Mouse (Mus musculus) heart, embryonic 16.5 days (tissue): ENCODE measurements at regions not wholly inside any gene's neighbourhood (a gene's known extent, or its start where the extent isn't known, plus 50 kb on each side); places are given as distances from the start of the nearest gene placed in this dataset.

ENCODE experiments used
- ATAC-seq: fragments of 200-750 bp; cut with Nextera tagmentation; replicated peaks from 2 replicates; pipeline ENCODE4 v1.8.0; 2017; ENCODE audit warnings: moderate number of reproducible peaks; ENCODE audit not compliant: insufficient read depth, low FRiP score; ENCODE audit errors: extremely low read depth
- H3K27ac ChIP-seq: fragments of 300-500 bp; sonication (generic); 2 replicates; pipeline ENCODE4 v1.5.1; 2014; ENCODE audit warnings: mild to moderate bottlenecking, low read length, control low read depth, moderate library complexity
- H3K27me3 ChIP-seq: fragments of 300-500 bp; sonication (generic); 2 replicates; pipeline ENCODE4 v1.6.1; 2014; ENCODE audit warnings: low read length, mixed read lengths; ENCODE audit not compliant: control insufficient read depth, insufficient read depth
- H3K36me3 ChIP-seq: fragments of 300-500 bp; sonication (generic); 2 replicates; pipeline ENCODE4 v1.6.1; 2014; ENCODE audit not compliant: control insufficient read depth, insufficient read depth
- H3K4me1 ChIP-seq: fragments of 300-500 bp; sonication (generic); 2 replicates; pipeline ENCODE4 v1.6.1; 2014; ENCODE audit warnings: low read length, mixed read lengths; ENCODE audit not compliant: control insufficient read depth, insufficient read depth
- H3K4me2 ChIP-seq: fragments of 300-500 bp; sonication (generic); 2 replicates; pipeline ENCODE4 v1.6.1; 2014; ENCODE audit warnings: low read depth, mild to moderate bottlenecking, control low read depth, low read length
- H3K4me3 ChIP-seq: fragments of 300-500 bp; sonication (generic); 2 replicates; pipeline ENCODE4 v1.5.1; 2014; ENCODE audit warnings: mild to moderate bottlenecking, control low read depth, low read length
- H3K9ac ChIP-seq: fragments of 300-500 bp; sonication (generic); 2 replicates; pipeline ENCODE4 v1.6.1; 2014; ENCODE audit warnings: low read length, control low read depth
- H3K9me3 ChIP-seq: fragments of 300-500 bp; sonication (generic); replicated peaks from 2 replicates; pipeline ENCODE4 v1.6.1; 2016; ENCODE audit warnings: low read length; ENCODE audit not compliant: control insufficient read depth
- WGBS: fragments of 180-500 bp; shearing (Covaris S2); extraction: QIAGEN DNeasy Blood & Tissue Kit; methylation state at CpG from one replicate; pipeline ENCODE4 v1.1.7; 2014; 5-methylcytosine and 5-hydroxymethylcytosine counted together

- peaks cover 4% of the 10 kb centered on the region for H3K4me1 ChIP-seq
- H3K27ac ChIP-seq: no peak overlapping the region
- no peak overlapping the region; the same call in 1 of the 2 replicates for H3K4me3 ChIP-seq
- H3K4me2 ChIP-seq: peak overlapping the region; percentile 33
- no peaks in the 10 kb centered on the region for H3K27me3 ChIP-seq
- 18% methylated on average over 8 of the region's 8 CpGs for WGBS
- H3K9ac ChIP-seq: 0 out of 2 replicates have a peak overlapping the region, but pooled peaks have one; percentile 26
- H3K36me3 ChIP-seq: no peaks in the 10 kb centered on the region
- H3K9me3 ChIP-seq: no peaks in the 10 kb centered on the region
- ATAC-seq: peak; percentile 64
Observed at GRCm38 (mm10) chr2:174011399-174011798, 64.7 kb upstream of the Stx16 start.

GRCm38 (mm10) chr2:174014361-174014760 lies 61.7 kb upstream of the Stx16 start:
- no peak overlapping the region for H3K4me3 ChIP-seq
- H3K27me3 ChIP-seq: no peaks in the 10 kb centered on the region
- ATAC-seq: no peak
- no peaks in the 10 kb centered on the region for H3K36me3 ChIP-seq
- no peak overlapping the region for H3K9ac ChIP-seq
- no peaks in the 10 kb centered on the region for H3K9me3 ChIP-seq
- H3K27ac ChIP-seq: no peak overlapping the region
- peaks cover 4% of the 10 kb centered on the region for H3K4me1 ChIP-seq
- WGBS: 70% methylated on average over 2 of the region's 2 CpGs
- H3K4me2 ChIP-seq: no peak overlapping the region

- ATAC-seq: no peak
- Histone ChIP-seq H3K9ac (no peak overlapping the region), H3K4me2 (no peak overlapping the region), H3K4me3 (no peak overlapping the region), H3K27ac (no peak overlapping the region), H3K27me3 (no peaks in the 10 kb centered on the region), H3K4me1 (peaks cover 4% of the 10 kb centered on the region), H3K36me3 (no peaks in the 10 kb centered on the region), H3K9me3 (no peaks in the 10 kb centered on the region)
- 48% methylated on average over 14 of the region's 14 CpGs for WGBS
Observed at GRCm38 (mm10) chr2:174015283-174015682, 60.8 kb upstream of the Stx16 start.

GRCm38 (mm10) chr2:174016068-174016467 lies 60.0 kb upstream of the Stx16 start:
- H3K36me3 ChIP-seq: no peaks in the 10 kb centered on the region
- H3K9me3 ChIP-seq: no peaks in the 10 kb centered on the region
- WGBS: 83% methylated on average over 5 of the region's 5 CpGs
- no peak overlapping the region for H3K4me3 ChIP-seq
- no peak overlapping the region for H3K27ac ChIP-seq
- no peak overlapping the region for H3K4me2 ChIP-seq
- no peak overlapping the region for H3K9ac ChIP-seq
- no peak for ATAC-seq
- H3K4me1 ChIP-seq: peaks cover 4% of the 10 kb centered on the region
- H3K27me3 ChIP-seq: no peaks in the 10 kb centered on the region

GRCm38 (mm10) chr2:174017042-174017441 lies 59.1 kb upstream of the Stx16 start:
- H3K4me2 ChIP-seq: no peak overlapping the region
- no peak overlapping the region for H3K4me3 ChIP-seq
- ATAC-seq: no peak
- 59% methylated on average over 6 of the region's 6 CpGs for WGBS
- no peaks in the 10 kb centered on the region for H3K9me3 ChIP-seq
- no peaks in the 10 kb centered on the region for H3K36me3 ChIP-seq
- no peak overlapping the region for H3K27ac ChIP-seq
- H3K27me3 ChIP-seq: no peaks in the 10 kb centered on the region
- H3K4me1 ChIP-seq: no peaks in the 10 kb centered on the region
- no peak overlapping the region for H3K9ac ChIP-seq

- H3K9ac ChIP-seq: no peak overlapping the region
- 69% methylated on average over 3 of the region's 3 CpGs for WGBS
- H3K9me3 ChIP-seq: no peaks in the 10 kb centered on the region
- no peak overlapping the region for H3K27ac ChIP-seq
- H3K4me3 ChIP-seq: no peak overlapping the region
- H3K36me3 ChIP-seq: no peaks in the 10 kb centered on the region
- H3K27me3 ChIP-seq: no peaks in the 10 kb centered on the region
- no peak overlapping the region for H3K4me2 ChIP-seq
- no peaks in the 10 kb centered on the region for H3K4me1 ChIP-seq
- no peak for ATAC-seq
Observed at GRCm38 (mm10) chr2:174017596-174017995, 58.5 kb upstream of the Stx16 start.

GRCm38 (mm10) chr2:174018002-174018401 lies 58.1 kb upstream of the Stx16 start:
- no peak overlapping the region; the same call in 1 of the 2 replicates for H3K27ac ChIP-seq
- no peaks in the 10 kb centered on the region for H3K4me1 ChIP-seq
- ATAC-seq: peak; percentile 59
- H3K36me3 ChIP-seq: no peaks in the 10 kb centered on the region
- no peaks in the 10 kb centered on the region for H3K9me3 ChIP-seq
- WGBS: 47% methylated on average over 7 of the region's 7 CpGs
- no peak overlapping the region for H3K9ac ChIP-seq
- H3K27me3 ChIP-seq: no peaks in the 10 kb centered on the region
- H3K4me3 ChIP-seq: no peak overlapping the region
- H3K4me2 ChIP-seq: no peak overlapping the region

- H3K36me3 ChIP-seq: no peaks in the 10 kb centered on the region
- H3K9me3 ChIP-seq: no peaks in the 10 kb centered on the region
- ATAC-seq: no peak
- H3K4me1 ChIP-seq: no peaks in the 10 kb centered on the region
- 95% methylated on average over 4 of the region's 4 CpGs for WGBS
- H3K27me3 ChIP-seq: no peaks in the 10 kb centered on the region
- no peak overlapping the region for H3K4me2 ChIP-seq
- no peak overlapping the region for H3K9ac ChIP-seq
- no peak overlapping the region for H3K27ac ChIP-seq
- no peak overlapping the region for H3K4me3 ChIP-seq
Observed at GRCm38 (mm10) chr2:174018986-174019385, 57.1 kb upstream of the Stx16 start.

- Histone ChIP-seq H3K9ac (no peak overlapping the region), H3K27ac (no peak overlapping the region), H3K4me2 (no peak overlapping the region), H3K4me1 (no peaks in the 10 kb centered on the region), H3K4me3 (no peak overlapping the region), H3K36me3 (no peaks in the 10 kb centered on the region), H3K9me3 (no peaks in the 10 kb centered on the region), H3K27me3 (no peaks in the 10 kb centered on the region)
- ATAC-seq: no peak
- 84% methylated on average over 4 of the region's 4 CpGs for WGBS
Observed at GRCm38 (mm10) chr2:174019970-174020369, 56.1 kb upstream of the Stx16 start.

- Histone ChIP-seq H3K9ac (no peak overlapping the region), H3K4me3 (no peak overlapping the region), H3K36me3 (no peaks in the 10 kb centered on the region), H3K4me1 (no peaks in the 10 kb centered on the region), H3K9me3 (no peaks in the 10 kb centered on the region), H3K4me2 (no peak overlapping the region), H3K27me3 (no peaks in the 10 kb centered on the region), H3K27ac (no peak overlapping the region)
- 76% methylated on average over 7 of the region's 7 CpGs for WGBS
- ATAC-seq: no peak
Observed at GRCm38 (mm10) chr2:174020447-174020846, 55.7 kb upstream of the Stx16 start.
